Mouse (Mus musculus) gastrocnemius, adult 2 months (tissue): ENCODE data around the gene Fbf1. TPM values are rescaled to one million over a fixed set of nuclear protein-coding genes. Genes with fewer than 3 reads are reported as not detected.
A peak's percentile ranks its signal among the peaks of the same experiment; 100 is the strongest.
"Not testable (repeated sequence)": the region's sequence is repeated elsewhere in the genome, so short reads cannot be mapped to it uniquely, and the experiment has no call there.

ENCODE experiments used
- DNase-seq: peaks from one replicate; pipeline ENCODE4 v3.0.0; 2022
- H3K27ac ChIP-seq: fragments of 200-600 bp; 2 replicates; pipeline ENCODE4 v1.8.1; 2022; ENCODE audit warnings: mild to moderate bottlenecking
- H3K4me3 ChIP-seq: fragments of 200-600 bp; 2 replicates; pipeline ENCODE4 v1.8.1; 2022; ENCODE audit warnings: mild to moderate bottlenecking, moderate library complexity
- CTCF ChIP-seq: fragments of 200-600 bp; IDR thresholded peaks from 2 replicates; pipeline ENCODE4 v1.8.1; 2022; ENCODE audit warnings: antibody characterized with exemption, mild to moderate bottlenecking, moderate library complexity
- intact Hi-C: fragments of 180-260 bp; cut with DNase I; formaldehyde crosslinking; loops from one replicate; pipeline ENCODE4 v1.15.1; 2025
- total RNA-seq, 2 experiments: library from RNA; stranded (reverse); gene quantifications; 2 replicates each; pipeline ENCODE4 v1.2.3; 2021

Fbf1 gene
- total RNA-seq, 2 experiments from 2014 or later: 10.5 to 11.5 TPM

- TF ChIP-seq CTCF: no peak
- intact Hi-C loops: no loop called here
- peak overlapping the region; percentile 40 for H3K4me3 ChIP-seq
- peak overlapping the region; percentile 57 for H3K27ac ChIP-seq
- DNase-seq: no peak
These were observed 40.0 kb downstream of the Fbf1 start for GRCm38 (mm10) chr11:116127986-116128385.

- H3K4me3 ChIP-seq: peak within 1 kb of the TSS; percentile 40
- DNase-seq: peak; percentile 84
- intact Hi-C loops: no loop called here
- peak within 1 kb of the TSS; percentile 57 for H3K27ac ChIP-seq
- no peak for TF ChIP-seq CTCF
These were observed 40.6 kb downstream of the Fbf1 start, which contains the start of gene Trim47 for GRCm38 (mm10) chr11:116127156-116127980. Gene Trim47, minus strand, starts transcription at chr11:116127210.

GRCm38 (mm10) chr11:116126261-116126660, 41.7 kb downstream of the Fbf1 start:
- intact Hi-C loops: no loop called here
- H3K4me3 ChIP-seq: no peak overlapping the region
- H3K27ac ChIP-seq: no peak overlapping the region
- TF ChIP-seq CTCF: no peak
- DNase-seq: no peak

- intact Hi-C loops, DNase-seq, H3K4me3 ChIP-seq, H3K27ac ChIP-seq: not testable (repeated sequence)
These were observed 46.2 kb downstream of the Fbf1 start for GRCm38 (mm10) chr11:116121731-116122245.

- Histone ChIP-seq H3K4me3 (no peak overlapping the region), H3K27ac (no peak overlapping the region)
- peak; percentile 31 for DNase-seq
- peak; percentile 48 for TF ChIP-seq CTCF
- intact Hi-C loops: no loop called here
These were observed 50.1 kb downstream of the Fbf1 start for GRCm38 (mm10) chr11:116117819-116118218.

GRCm38 (mm10) chr11:116117241-116117640, 50.7 kb downstream of the Fbf1 start:
- peak; percentile 53 for DNase-seq

GRCm38 (mm10) chr11:116111611-116112203, 56.3 kb downstream of the Fbf1 start:
- peak; percentile 22; the same call in 1 of the 2 replicates for TF ChIP-seq CTCF
- DNase-seq: no peak
- Histone ChIP-seq H3K27ac (no peak overlapping the region), H3K4me3 (no peak overlapping the region)
- intact Hi-C loops: loop anchor here (2.0 kb wide), 1 partner anchor 19 kb away; the partner anchor contains the start of gene Trim65

More at GRCm38 (mm10) chr11:116117241-116117640, 50.7 kb downstream of the Fbf1 start:
- no peak for TF ChIP-seq CTCF
- intact Hi-C loops: no loop called here
- no peak overlapping the region for H3K4me3 ChIP-seq
- no peak overlapping the region; the same call in 1 of the 2 replicates for H3K27ac ChIP-seq

GRCm38 (mm10) chr11:116111067-116111466, 56.9 kb downstream of the Fbf1 start:
- DNase-seq: no peak
- peak; percentile 36 for TF ChIP-seq CTCF
- Histone ChIP-seq H3K4me3 (peak overlapping the region; percentile 93), H3K27ac (peak overlapping the region; percentile 91)
- intact Hi-C loops: loop anchor here (2.0 kb wide), 1 partner anchor 20 kb away; the partner anchor contains the start of gene Trim65

- TF ChIP-seq CTCF: no peak
- intact Hi-C loops: loop anchor here (2.0 kb wide), 1 partner anchor 20 kb away; the partner anchor contains the start of gene Trim65
- Histone ChIP-seq H3K27ac (peak overlapping the region; percentile 91), H3K4me3 (peak overlapping the region; percentile 93)
- DNase-seq: no peak
These were observed 57.4 kb downstream of the Fbf1 start for GRCm38 (mm10) chr11:116110540-116110939.

GRCm38 (mm10) chr11:116110131-116110530, 57.8 kb downstream of the Fbf1 start:
- peak; percentile 94 for DNase-seq
- TF ChIP-seq CTCF: no peak
- H3K27ac ChIP-seq: peak overlapping the region; percentile 91
- peak overlapping the region; percentile 93 for H3K4me3 ChIP-seq
- intact Hi-C loops: loop anchor here (2.0 kb wide), 1 partner anchor 21 kb away; the partner anchor contains the start of gene Trim65

GRCm38 (mm10) chr11:116109441-116110081, 58.4 kb downstream of the Fbf1 start:
- Histone ChIP-seq H3K4me3 (peak overlapping the region; percentile 93), H3K27ac (peak overlapping the region; percentile 91)
- DNase-seq: peak; percentile 69
- intact Hi-C loops: loop anchor here (2.0 kb wide), 1 partner anchor 21 kb away; the partner anchor contains the start of gene Trim65
- TF ChIP-seq CTCF: no peak

- peak overlapping the region; percentile 93 for H3K4me3 ChIP-seq
- DNase-seq: peak; percentile 89
- peak overlapping the region; percentile 91 for H3K27ac ChIP-seq
- intact Hi-C loops: no loop called here
- no peak for TF ChIP-seq CTCF
These were observed 59.4 kb downstream of the Fbf1 start for GRCm38 (mm10) chr11:116108464-116109137.
